Mouse (Mus musculus): ENCODE results near the gene Rps16. TPM values are rescaled to one million over a fixed set of nuclear protein-coding genes. Genes with fewer than 3 reads are reported as not detected.
A peak's percentile ranks its signal among the peaks of the same experiment; 100 is the strongest.
"Not testable (repeated sequence)": the region's sequence is repeated elsewhere in the genome, so short reads cannot be mapped to it uniquely, and the experiment has no call there.

Rps16 gene
- polyA plus RNA-seq, 1 experiment from 2014 or later = 988 TPM

DNA sequence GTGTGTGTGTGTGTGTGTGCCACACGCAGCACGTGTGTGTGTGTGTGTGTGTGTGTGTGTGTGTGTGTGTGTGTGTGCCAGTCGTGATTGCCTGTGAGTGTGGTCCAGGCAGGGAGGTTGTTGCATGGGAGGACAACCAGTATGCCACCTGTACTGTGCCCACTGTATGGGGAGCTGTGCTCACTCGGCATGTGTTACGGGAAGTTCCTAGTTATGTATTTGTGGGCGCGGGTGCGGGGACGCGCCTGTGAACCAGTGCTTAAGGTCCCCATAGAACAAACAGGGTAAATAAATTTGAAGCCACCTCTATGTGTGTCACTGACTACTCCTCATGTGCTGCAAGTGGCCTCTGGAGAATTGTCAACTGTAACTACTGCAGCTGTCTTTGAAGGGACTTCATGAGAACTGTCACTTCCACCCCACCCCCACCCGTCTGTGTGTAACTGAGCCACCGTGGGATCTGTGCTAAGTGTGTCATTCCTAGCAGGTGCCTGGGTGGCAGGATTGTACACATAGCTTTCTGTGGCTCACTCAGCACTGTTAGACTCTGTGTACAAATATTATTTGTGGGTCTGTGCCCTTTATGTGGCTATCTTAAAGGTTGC is 32.0 kb downstream of the Rps16 start:
- peak overlapping the region; percentile 27; the same call in 1 of the 2 replicates for H3K4me3 ChIP-seq (ENCODE audit: low read depth, low read length)
- peak overlapping the region; percentile 22 for H3K9ac ChIP-seq (replicated peaks; ENCODE audit: low read length)
- H3K4me2 ChIP-seq (ENCODE audit: low read depth, low read length) = peak overlapping the region; percentile 60
- WGBS = 45% methylated on average over 11 of the region's 12 CpGs
- H3K27me3 ChIP-seq (ENCODE audit: control insufficient read depth, insufficient read depth, low read length) = no peaks in the 10 kb centered on the region
- H3K9me3 ChIP-seq (replicated peaks; ENCODE audit: control insufficient read depth, low read length) = no peaks in the 10 kb centered on the region
- DNase-seq (ENCODE audit: low spot score) (no peak), ATAC-seq (replicated peaks; ENCODE audit: insufficient number of reproducible peaks, low FRiP score, low TSS enrichment, low read depth) (peak; percentile 10; the same call in 1 of the 2 replicates)
- no peaks in the 10 kb centered on the region for H3K36me3 ChIP-seq (replicated peaks; ENCODE audit: control insufficient read depth, insufficient read depth, low read depth, low read length)
- H3K27ac ChIP-seq (replicated peaks; ENCODE audit: low read depth, low read length) = peak overlapping the region; percentile 92
- H3K4me1 ChIP-seq (ENCODE audit: control insufficient read depth, insufficient read depth, low read length) = peaks cover 25% of the 10 kb centered on the region

DNA sequence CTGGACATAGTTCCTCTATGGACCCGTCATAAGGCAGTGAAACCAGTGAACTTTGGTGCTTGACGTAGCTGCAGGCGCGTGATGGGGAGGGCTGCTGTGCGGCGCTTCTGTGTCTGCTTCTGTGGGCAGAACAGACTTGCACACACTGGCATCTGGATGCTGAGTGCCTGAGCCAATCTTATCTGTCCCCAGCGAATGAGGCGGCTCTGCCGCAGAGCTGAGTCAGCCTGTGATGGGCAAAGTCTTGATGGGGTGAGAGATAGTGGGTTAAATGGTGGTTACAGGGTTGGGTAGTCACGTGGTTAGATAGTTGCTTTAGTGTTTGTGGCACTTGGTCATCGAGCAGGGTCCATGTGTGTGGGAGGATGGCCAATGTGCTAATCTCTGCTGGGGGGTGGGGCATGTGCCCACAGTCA is 32.5 kb downstream of the Rps16 start:
- Histone ChIP-seq H3K27me3 (ENCODE audit: control insufficient read depth, insufficient read depth, low read length) (no peaks in the 10 kb centered on the region), H3K27ac (replicated peaks; ENCODE audit: low read depth, low read length) (peak overlapping the region; percentile 92; the same call in 1 of the 2 replicates), H3K4me3 (ENCODE audit: low read depth, low read length) (no peak overlapping the region), H3K4me1 (ENCODE audit: control insufficient read depth, insufficient read depth, low read length) (peaks cover 21% of the 10 kb centered on the region), H3K36me3 (replicated peaks; ENCODE audit: control insufficient read depth, insufficient read depth, low read depth, low read length) (no peaks in the 10 kb centered on the region), H3K9ac (replicated peaks; ENCODE audit: low read length) (no peak overlapping the region; the same call in 1 of the 2 replicates), H3K9me3 (replicated peaks; ENCODE audit: control insufficient read depth, low read length) (no peaks in the 10 kb centered on the region), H3K4me2 (ENCODE audit: low read depth, low read length) (peak overlapping the region; percentile 60; the same call in 1 of the 2 replicates)
- DNase-seq (ENCODE audit: low spot score) (no peak), ATAC-seq (replicated peaks; ENCODE audit: insufficient number of reproducible peaks, low FRiP score, low TSS enrichment, low read depth) (no peak)
- 61% methylated on average over 11 of the region's 11 CpGs for WGBS

DNA sequence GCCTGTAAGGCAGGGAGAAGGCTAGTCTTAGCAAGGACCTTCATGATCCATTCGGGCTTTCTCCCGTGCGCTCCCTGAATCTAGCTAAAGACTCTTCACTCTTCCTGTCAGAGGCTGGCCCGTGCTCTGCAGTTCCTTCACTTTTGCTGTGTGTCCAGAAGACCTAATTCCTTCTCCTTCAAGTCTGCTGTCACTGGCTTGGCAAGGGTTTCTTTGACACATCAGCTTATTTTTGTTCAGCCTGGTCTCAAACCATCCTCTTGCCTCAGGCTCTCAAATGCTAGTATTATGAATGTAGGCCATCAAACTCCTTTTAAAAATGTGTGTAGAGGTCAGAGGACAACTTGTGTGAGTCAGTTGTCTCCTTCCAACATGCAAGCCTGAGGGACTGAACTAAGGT is 33.2 kb downstream of the Rps16 start:
- Histone ChIP-seq H3K9me3 (replicated peaks; ENCODE audit: control insufficient read depth, low read length) (no peaks in the 10 kb centered on the region), H3K4me1 (ENCODE audit: control insufficient read depth, insufficient read depth, low read length) (peaks cover 15% of the 10 kb centered on the region), H3K36me3 (replicated peaks; ENCODE audit: control insufficient read depth, insufficient read depth, low read depth, low read length) (no peaks in the 10 kb centered on the region), H3K4me2 (ENCODE audit: low read depth, low read length) (no peak overlapping the region), H3K27me3 (ENCODE audit: control insufficient read depth, insufficient read depth, low read length) (no peaks in the 10 kb centered on the region), H3K9ac (replicated peaks; ENCODE audit: low read length) (no peak overlapping the region), H3K27ac (replicated peaks; ENCODE audit: low read depth, low read length) (no peak overlapping the region), H3K4me3 (ENCODE audit: low read depth, low read length) (no peak overlapping the region)
- ATAC-seq (replicated peaks; ENCODE audit: insufficient number of reproducible peaks, low FRiP score, low TSS enrichment, low read depth) = no peak
- 82% methylated on average over 4 of the region's 4 CpGs for WGBS
- no peak for DNase-seq (ENCODE audit: low spot score)

DNA sequence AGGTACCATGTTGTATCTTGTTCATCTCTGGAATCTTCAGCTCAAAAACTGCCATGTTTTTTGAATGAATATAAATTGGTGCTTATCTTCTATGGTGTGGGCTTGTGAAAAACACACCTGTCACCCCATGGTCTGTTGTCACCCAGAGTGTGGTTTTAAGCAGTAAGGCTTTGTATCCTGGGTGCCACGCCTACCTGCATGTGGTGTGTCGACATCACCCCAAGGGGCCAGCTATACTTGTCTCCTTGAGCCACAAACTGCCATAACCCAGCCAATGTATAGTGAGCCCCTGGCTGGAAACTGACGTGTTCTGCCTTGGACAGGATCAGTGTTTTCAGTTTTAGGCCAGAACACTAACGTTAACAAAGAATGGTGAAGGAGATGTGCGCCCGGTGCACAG is 33.7 kb downstream of the Rps16 start:
- ATAC-seq (replicated peaks; ENCODE audit: insufficient number of reproducible peaks, low FRiP score, low TSS enrichment, low read depth) = no peak
- 80% methylated on average over 6 of the region's 6 CpGs for WGBS

DNA sequence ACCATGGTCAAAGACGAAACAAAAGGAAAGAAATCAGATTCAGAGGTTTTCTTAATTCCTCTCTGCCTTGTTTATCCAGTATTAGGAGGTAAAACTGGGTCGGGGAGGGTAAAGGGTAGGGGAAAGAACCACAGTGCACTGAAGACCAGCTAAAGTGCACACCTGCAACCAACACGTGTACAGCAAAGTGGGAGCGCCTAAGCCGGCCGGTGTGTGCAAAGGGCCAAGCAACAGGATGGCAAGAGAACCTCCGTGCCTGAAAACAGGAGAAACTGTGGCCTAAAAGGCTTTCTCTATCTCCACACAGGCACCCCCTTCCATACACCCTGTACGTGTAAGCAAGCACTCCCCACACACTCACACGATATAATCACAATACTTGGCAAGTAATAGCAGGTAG is 34.7 kb downstream of the Rps16 start:
- Histone ChIP-seq H3K4me3 (ENCODE audit: low read depth, low read length) (no peak overlapping the region), H3K36me3 (replicated peaks; ENCODE audit: control insufficient read depth, insufficient read depth, low read depth, low read length) (no peaks in the 10 kb centered on the region; the same call in 1 of the 2 replicates), H3K4me2 (ENCODE audit: low read depth, low read length) (no peak overlapping the region), H3K4me1 (ENCODE audit: control insufficient read depth, insufficient read depth, low read length) (peaks cover 15% of the 10 kb centered on the region), H3K27ac (replicated peaks; ENCODE audit: low read depth, low read length) (no peak overlapping the region), H3K9ac (replicated peaks; ENCODE audit: low read length) (no peak overlapping the region), H3K27me3 (ENCODE audit: control insufficient read depth, insufficient read depth, low read length) (no peaks in the 10 kb centered on the region), H3K9me3 (replicated peaks; ENCODE audit: control insufficient read depth, low read length) (no peaks in the 10 kb centered on the region)
- DNase-seq (ENCODE audit: low spot score) (no peak), ATAC-seq (replicated peaks; ENCODE audit: insufficient number of reproducible peaks, low FRiP score, low TSS enrichment, low read depth) (no peak)
- 87% methylated on average over 9 of the region's 9 CpGs for WGBS

More for the DNA sequence above, 33.7 kb downstream of the Rps16 start:
- Histone ChIP-seq H3K4me1 (ENCODE audit: control insufficient read depth, insufficient read depth, low read length) (peaks cover 15% of the 10 kb centered on the region), H3K4me3 (ENCODE audit: low read depth, low read length) (no peak overlapping the region), H3K27me3 (ENCODE audit: control insufficient read depth, insufficient read depth, low read length) (no peaks in the 10 kb centered on the region), H3K9me3 (replicated peaks; ENCODE audit: control insufficient read depth, low read length) (no peaks in the 10 kb centered on the region), H3K36me3 (replicated peaks; ENCODE audit: control insufficient read depth, insufficient read depth, low read depth, low read length) (no peaks in the 10 kb centered on the region), H3K27ac (replicated peaks; ENCODE audit: low read depth, low read length) (no peak overlapping the region), H3K9ac (replicated peaks; ENCODE audit: low read length) (no peak overlapping the region), H3K4me2 (ENCODE audit: low read depth, low read length) (no peak overlapping the region)
- DNase-seq (ENCODE audit: low spot score) = no peak

DNA sequence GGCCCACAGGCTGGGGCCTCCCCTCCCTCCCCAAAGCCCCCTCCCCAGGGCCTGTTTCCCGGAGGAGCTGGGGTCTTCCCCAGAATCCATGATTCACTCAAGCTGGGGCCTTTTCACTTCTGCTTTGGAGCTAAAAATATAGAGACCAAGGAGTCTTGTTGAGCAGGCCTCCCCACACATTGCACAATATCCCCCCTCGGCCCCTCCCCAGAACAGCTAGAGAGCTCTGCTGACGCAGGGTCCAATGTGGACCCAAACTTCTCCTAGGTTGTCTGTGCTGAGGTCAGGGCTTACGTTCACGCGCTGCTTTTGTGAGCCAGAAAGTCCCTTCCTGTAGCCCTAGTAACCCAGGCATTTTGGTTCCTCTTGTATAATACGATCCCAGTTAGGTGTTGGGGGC is 35.6 kb downstream of the Rps16 start:
- WGBS = 86% methylated on average over 7 of the region's 7 CpGs

DNA sequence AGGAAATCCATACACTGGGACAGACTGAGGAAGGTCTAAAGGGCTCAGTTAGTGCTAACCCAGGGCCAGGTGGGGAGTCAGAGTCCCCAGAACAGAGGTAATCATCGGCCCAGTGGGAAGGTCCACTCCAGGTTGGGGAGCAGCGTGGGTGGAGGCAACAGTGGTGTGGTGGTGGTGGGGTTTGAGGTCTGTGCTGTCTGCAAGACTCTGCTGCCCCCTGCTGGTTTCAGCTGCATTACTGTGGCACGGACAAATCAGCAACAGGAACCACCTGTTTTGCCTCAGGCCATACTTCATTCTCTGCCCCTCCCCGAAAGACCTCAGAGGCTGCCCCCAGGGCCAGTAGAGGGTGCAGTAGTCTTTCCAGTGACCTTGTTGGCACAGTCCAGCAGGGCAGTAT is 36.0 kb downstream of the Rps16 start:
- Histone ChIP-seq H3K4me1 (ENCODE audit: control insufficient read depth, insufficient read depth, low read length) (peaks cover 8% of the 10 kb centered on the region), H3K9me3 (replicated peaks; ENCODE audit: control insufficient read depth, low read length) (no peaks in the 10 kb centered on the region), H3K4me3 (ENCODE audit: low read depth, low read length) (no peak overlapping the region), H3K9ac (replicated peaks; ENCODE audit: low read length) (no peak overlapping the region), H3K27me3 (ENCODE audit: control insufficient read depth, insufficient read depth, low read length) (no peaks in the 10 kb centered on the region), H3K4me2 (ENCODE audit: low read depth, low read length) (no peak overlapping the region), H3K27ac (replicated peaks; ENCODE audit: low read depth, low read length) (no peak overlapping the region), H3K36me3 (replicated peaks; ENCODE audit: control insufficient read depth, insufficient read depth, low read depth, low read length) (peaks cover 3% of the 10 kb centered on the region)
- DNase-seq (ENCODE audit: low spot score) (peak; percentile 91), ATAC-seq (replicated peaks; ENCODE audit: insufficient number of reproducible peaks, low FRiP score, low TSS enrichment, low read depth) (peak; percentile 49)
- WGBS = 7% methylated on average over 4 of the region's 4 CpGs

More for the DNA sequence above, 35.6 kb downstream of the Rps16 start:
- Histone ChIP-seq H3K4me3 (ENCODE audit: low read depth, low read length) (no peak overlapping the region), H3K9me3 (replicated peaks; ENCODE audit: control insufficient read depth, low read length) (no peaks in the 10 kb centered on the region), H3K4me1 (ENCODE audit: control insufficient read depth, insufficient read depth, low read length) (peaks cover 13% of the 10 kb centered on the region), H3K27me3 (ENCODE audit: control insufficient read depth, insufficient read depth, low read length) (no peaks in the 10 kb centered on the region), H3K36me3 (replicated peaks; ENCODE audit: control insufficient read depth, insufficient read depth, low read depth, low read length) (peaks cover 3% of the 10 kb centered on the region), H3K4me2 (ENCODE audit: low read depth, low read length) (no peak overlapping the region), H3K27ac (replicated peaks; ENCODE audit: low read depth, low read length) (no peak overlapping the region), H3K9ac (replicated peaks; ENCODE audit: low read length) (no peak overlapping the region)
- no peak for DNase-seq (ENCODE audit: low spot score)
- no peak for ATAC-seq (replicated peaks; ENCODE audit: insufficient number of reproducible peaks, low FRiP score, low TSS enrichment, low read depth)

DNA sequence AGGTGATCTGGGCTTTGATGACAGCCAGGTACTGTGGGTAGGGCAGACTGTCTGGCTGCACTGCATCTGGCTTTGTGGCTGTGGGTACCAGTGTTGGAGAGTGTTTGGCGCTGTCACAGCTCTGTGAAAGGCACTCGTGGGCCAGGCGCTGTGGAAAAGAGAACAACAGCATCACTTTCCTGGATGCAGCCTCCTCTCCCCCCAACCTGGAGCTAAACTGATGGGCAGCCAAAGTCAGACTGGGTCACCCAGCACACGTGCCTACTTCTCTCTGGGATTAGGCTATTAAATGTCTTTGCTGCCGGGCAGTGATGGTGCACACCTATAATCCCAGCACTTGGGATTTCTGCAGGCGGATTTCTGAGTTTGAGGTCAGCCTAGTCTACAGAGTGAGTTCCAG is 36.4 kb downstream of the Rps16 start:
- not testable (repeated sequence) for H3K9ac ChIP-seq (replicated peaks; ENCODE audit: low read length); H3K4me2 ChIP-seq (ENCODE audit: low read depth, low read length); H3K9me3 ChIP-seq (replicated peaks; ENCODE audit: control insufficient read depth, low read length); H3K4me1 ChIP-seq (ENCODE audit: control insufficient read depth, insufficient read depth, low read length); H3K27ac ChIP-seq (replicated peaks; ENCODE audit: low read depth, low read length); DNase-seq (ENCODE audit: low spot score); H3K36me3 ChIP-seq (replicated peaks; ENCODE audit: control insufficient read depth, insufficient read depth, low read depth, low read length); H3K27me3 ChIP-seq (ENCODE audit: control insufficient read depth, insufficient read depth, low read length); H3K4me3 ChIP-seq (ENCODE audit: low read depth, low read length)
- ATAC-seq (replicated peaks; ENCODE audit: insufficient number of reproducible peaks, low FRiP score, low TSS enrichment, low read depth) = 0 out of 2 replicates have a peak, but pooled peaks have one; percentile 7
- 76% methylated on average over 6 of the region's 6 CpGs for WGBS

Data from embryonic facial prominence, embryonic 11.5 days (tissue).